Mouse (Mus musculus): ENCODE measurements around the gene Olfr902.

DNA sequence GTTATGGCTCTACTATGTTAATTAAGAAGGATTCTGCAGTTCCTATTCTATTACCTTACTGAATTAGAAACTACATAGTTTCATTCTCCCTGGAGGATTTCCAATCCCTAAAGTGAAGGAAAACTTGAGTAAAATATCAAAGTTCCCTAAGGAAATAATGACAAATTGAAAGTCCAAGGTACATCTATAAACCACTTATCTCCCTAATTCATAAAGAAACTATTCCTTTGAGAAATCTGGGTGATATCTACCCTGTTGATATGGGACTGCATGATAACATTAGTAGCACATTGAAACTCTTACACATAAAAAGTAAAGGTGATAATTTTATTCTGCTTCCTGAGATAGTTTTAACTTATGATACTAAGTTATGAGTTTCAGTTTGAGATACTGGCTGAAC, 23.4 kb downstream of the Olfr902 start, which contains the start of gene Olfr905:
- TF ChIP-seq CTCF (IDR thresholded peaks at IDR 0.05; ENCODE audit: extremely low read depth, insufficient read depth, low read length) (no peak), POLR2A (IDR thresholded peaks at IDR 0.05; ENCODE audit: extremely low read depth, insufficient read depth, low read length) (no peak)
